Mouse (Mus musculus) forebrain, embryonic 10.5 days (tissue): ENCODE measurements around the gene Hdac4. TPM values are rescaled to one million over a fixed set of nuclear protein-coding genes. Genes with fewer than 3 reads are reported as not detected.

Source experiments
- DNase-seq: peaks from one replicate; pipeline ENCODE4 v3.0.0-alpha.2; 2017; ENCODE audit warnings: low spot score; ENCODE audit errors: extremely low spot score
- H3K27ac ChIP-seq: fragments of 300-500 bp; sonication (generic); 2 replicates; pipeline ENCODE4 v1.5.1; 2016; ENCODE audit warnings: mild to moderate bottlenecking
- H3K27me3 ChIP-seq: fragments of 300-500 bp; sonication (generic); 2 replicates; pipeline ENCODE4 v1.6.1; 2016; ENCODE audit warnings: mild to moderate bottlenecking; ENCODE audit not compliant: poor library complexity, severe bottlenecking
- H3K36me3 ChIP-seq: fragments of 300-500 bp; sonication (generic); replicated peaks from 2 replicates; pipeline ENCODE4 v1.6.1; 2016; ENCODE audit warnings: mild to moderate bottlenecking, moderate library complexity
- H3K4me1 ChIP-seq: fragments of 300-500 bp; sonication (generic); 2 replicates; pipeline ENCODE4 v1.6.1; 2016
- H3K4me3 ChIP-seq: fragments of 300-500 bp; sonication (generic); 2 replicates; pipeline ENCODE4 v1.5.1; 2016; ENCODE audit warnings: mild to moderate bottlenecking, moderate library complexity
- H3K9me3 ChIP-seq: fragments of 300-500 bp; sonication (generic); 2 replicates; pipeline ENCODE4 v1.6.1; 2016; ENCODE audit warnings: mild to moderate bottlenecking, moderate library complexity
- WGBS: fragments of 180-500 bp; shearing (Covaris S2); methylation state at CpG from one replicate; pipeline ENCODE4 v1.1.7; 2016; 5-methylcytosine and 5-hydroxymethylcytosine counted together
- polyA plus RNA-seq: library from polyadenylated mRNA; unstranded; fragments of >200 nt; fragmentation: Nextera tagmentation; extraction: Ambion mirVana; gene quantifications from 2 replicates; pipeline ENCODE4 v1.2.1, GENCODE M21; 2016

Gene Hdac4
- polyA plus RNA-seq, 1 experiment from 2014 or later: 20.6 TPM

GRCm38 (mm10) chr1:92037039-92037438 is 158.5 kb downstream of the Hdac4 start:
- H3K9me3 ChIP-seq: no peaks in the 10 kb centered on the region; the same call in 1 of the 2 replicates
- H3K36me3 ChIP-seq: peaks cover 8% of the 10 kb centered on the region
- peaks cover 31% of the 10 kb centered on the region for H3K4me1 ChIP-seq
- no peaks in the 10 kb centered on the region for H3K27me3 ChIP-seq
- DNase-seq: no peak
- H3K27ac ChIP-seq: no peak overlapping the region
- 91% methylated on average over 7 of the region's 7 CpGs for WGBS
- no peak overlapping the region for H3K4me3 ChIP-seq

- no peak for DNase-seq
- Histone ChIP-seq H3K27me3 (no peaks in the 10 kb centered on the region), H3K4me3 (no peak overlapping the region), H3K27ac (peak overlapping the region; percentile 57), H3K9me3 (no peaks in the 10 kb centered on the region; the same call in 1 of the 2 replicates), H3K36me3 (peaks cover 8% of the 10 kb centered on the region), H3K4me1 (peaks cover 26% of the 10 kb centered on the region)
- 46% methylated on average over 6 of the region's 6 CpGs for WGBS
Measured at GRCm38 (mm10) chr1:92035770-92036169, 159.7 kb downstream of the Hdac4 start.

GRCm38 (mm10) chr1:92034247-92034646 is 161.3 kb downstream of the Hdac4 start:
- Histone ChIP-seq H3K4me3 (no peak overlapping the region), H3K27me3 (no peaks in the 10 kb centered on the region), H3K36me3 (peaks cover 17% of the 10 kb centered on the region), H3K27ac (no peak overlapping the region), H3K4me1 (peaks cover 26% of the 10 kb centered on the region), H3K9me3 (no peaks in the 10 kb centered on the region; the same call in 1 of the 2 replicates)
- WGBS: 86% methylated on average over 3 of the region's 3 CpGs
- DNase-seq: no peak

- Histone ChIP-seq H3K27me3 (no peaks in the 10 kb centered on the region), H3K4me1 (peaks cover 26% of the 10 kb centered on the region), H3K27ac (no peak overlapping the region), H3K9me3 (no peaks in the 10 kb centered on the region; the same call in 1 of the 2 replicates), H3K36me3 (peaks cover 25% of the 10 kb centered on the region), H3K4me3 (no peak overlapping the region)
- DNase-seq: no peak
- WGBS: 90% methylated on average over 7 of the region's 7 CpGs
Measured at GRCm38 (mm10) chr1:92033463-92033862, 162.0 kb downstream of the Hdac4 start.

DNA sequence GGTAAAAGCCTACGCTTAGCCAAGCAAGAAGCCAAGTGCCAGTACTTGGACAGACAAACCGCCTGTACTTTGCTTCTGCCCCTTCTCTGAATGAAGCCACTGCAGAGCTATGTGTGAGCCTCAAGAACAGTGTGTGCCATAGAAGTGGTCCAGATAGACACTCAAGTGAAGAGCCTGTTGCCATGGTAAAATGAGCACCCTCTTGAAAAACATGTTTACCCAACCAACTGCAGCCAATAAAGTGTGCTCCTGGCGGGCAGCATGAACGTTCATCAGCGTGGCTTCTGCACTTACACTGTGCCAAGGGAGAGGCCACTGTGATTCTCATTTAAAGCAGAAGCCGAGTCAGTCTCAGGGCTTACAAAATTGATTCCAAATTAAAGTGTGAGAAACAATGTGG is 165.0 kb downstream of the Hdac4 start:
- peaks cover 12% of the 10 kb centered on the region for H3K4me1 ChIP-seq
- no peak overlapping the region for H3K4me3 ChIP-seq
- no peak for DNase-seq
- H3K27ac ChIP-seq: no peak overlapping the region
- no peaks in the 10 kb centered on the region; the same call in 1 of the 2 replicates for H3K9me3 ChIP-seq
- WGBS: 93% methylated on average over 6 of the region's 6 CpGs
- H3K36me3 ChIP-seq: peaks cover 49% of the 10 kb centered on the region
- H3K27me3 ChIP-seq: no peaks in the 10 kb centered on the region

DNA sequence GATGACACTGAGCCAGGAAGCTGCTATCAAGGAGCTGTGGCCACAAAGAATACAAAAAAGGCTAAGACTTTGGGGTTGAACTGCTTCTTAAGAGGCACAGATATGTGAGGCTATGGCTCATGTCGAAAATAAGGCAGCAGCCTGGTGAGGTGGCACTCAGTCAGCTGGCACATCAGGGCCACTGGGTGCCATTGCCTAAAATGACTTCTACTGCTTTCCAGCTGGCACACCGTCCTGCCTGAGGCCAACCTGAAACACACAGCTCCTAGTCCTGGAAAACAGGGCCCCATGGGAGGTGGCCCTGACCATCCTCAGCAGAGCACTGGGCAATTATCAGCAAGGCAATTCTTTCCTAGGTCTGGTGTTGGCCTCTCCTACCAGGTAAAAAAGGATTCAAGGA is 167.3 kb downstream of the Hdac4 start:
- no peak overlapping the region for H3K4me3 ChIP-seq
- H3K27me3 ChIP-seq: no peaks in the 10 kb centered on the region
- H3K9me3 ChIP-seq: no peaks in the 10 kb centered on the region; the same call in 1 of the 2 replicates
- no peak overlapping the region for H3K27ac ChIP-seq
- no peaks in the 10 kb centered on the region for H3K4me1 ChIP-seq
- no peak for DNase-seq
- H3K36me3 ChIP-seq: peaks cover 42% of the 10 kb centered on the region
- WGBS: 84% methylated on average over 2 of the region's 2 CpGs

- H3K27me3 ChIP-seq: no peaks in the 10 kb centered on the region
- no peaks in the 10 kb centered on the region; the same call in 1 of the 2 replicates for H3K9me3 ChIP-seq
- no peak for DNase-seq
- no peak overlapping the region for H3K27ac ChIP-seq
- WGBS: 93% methylated on average over 3 of the region's 3 CpGs
- H3K36me3 ChIP-seq: peaks cover 42% of the 10 kb centered on the region
- H3K4me3 ChIP-seq: no peak overlapping the region
- H3K4me1 ChIP-seq: no peaks in the 10 kb centered on the region
Measured at GRCm38 (mm10) chr1:92026351-92026750, 169.1 kb downstream of the Hdac4 start.

- DNase-seq: no peak
- WGBS: 92% methylated on average over 3 of the region's 3 CpGs
- H3K36me3 ChIP-seq: peaks cover 29% of the 10 kb centered on the region
- no peak overlapping the region for H3K27ac ChIP-seq
- no peaks in the 10 kb centered on the region for H3K4me1 ChIP-seq
- no peak overlapping the region for H3K4me3 ChIP-seq
- H3K9me3 ChIP-seq: no peaks in the 10 kb centered on the region; the same call in 1 of the 2 replicates
- H3K27me3 ChIP-seq: no peaks in the 10 kb centered on the region
Measured at GRCm38 (mm10) chr1:92023906-92024305, 171.6 kb downstream of the Hdac4 start.

DNA sequence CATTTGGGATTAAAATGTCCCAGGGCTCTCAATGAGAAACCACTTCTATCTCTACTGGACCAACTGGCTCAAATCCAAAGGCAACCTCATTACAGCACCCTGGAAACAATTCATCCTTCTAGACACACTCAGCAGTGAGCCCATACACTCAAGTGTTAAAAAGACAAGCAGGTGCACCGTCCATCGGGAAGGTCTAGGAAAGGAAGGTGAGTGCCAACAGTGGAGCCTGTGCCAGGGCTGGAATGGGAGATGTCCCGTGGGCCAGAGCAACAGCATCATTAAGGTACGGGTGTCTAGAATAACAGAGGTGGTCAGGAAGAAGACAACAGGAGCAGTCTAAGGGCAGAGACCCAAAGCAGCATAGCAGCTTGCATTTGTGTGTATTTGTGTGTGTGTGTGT is 173.5 kb downstream of the Hdac4 start:
- 91% methylated on average over 4 of the region's 4 CpGs for WGBS
- no peaks in the 10 kb centered on the region; the same call in 1 of the 2 replicates for H3K9me3 ChIP-seq
- DNase-seq: no peak

GRCm38 (mm10) chr1:92015938-92016672 is 179.4 kb downstream of the Hdac4 start:
- Histone ChIP-seq H3K4me1 (0 out of 2 replicates have a peak, but pooled peaks cover 5% of the 10 kb centered on the region), H3K9me3 (no peaks in the 10 kb centered on the region), H3K27me3 (no peaks in the 10 kb centered on the region), H3K4me3 (no peak overlapping the region), H3K27ac (no peak overlapping the region), H3K36me3 (peaks cover 16% of the 10 kb centered on the region)
- no peak for DNase-seq
- WGBS: 81% methylated on average over 4 of the region's 4 CpGs

More for the DNA sequence above, 173.5 kb downstream of the Hdac4 start:
- Histone ChIP-seq H3K36me3 (peaks cover 12% of the 10 kb centered on the region), H3K4me3 (no peak overlapping the region), H3K27me3 (no peaks in the 10 kb centered on the region), H3K27ac (no peak overlapping the region), H3K4me1 (no peaks in the 10 kb centered on the region)

GRCm38 (mm10) chr1:92015252-92015651 is 180.2 kb downstream of the Hdac4 start:
- Histone ChIP-seq H3K36me3 (peaks cover 23% of the 10 kb centered on the region), H3K4me3 (no peak overlapping the region), H3K27me3 (no peaks in the 10 kb centered on the region), H3K9me3 (no peaks in the 10 kb centered on the region), H3K27ac (no peak overlapping the region), H3K4me1 (0 out of 2 replicates have a peak, but pooled peaks cover 5% of the 10 kb centered on the region)
- DNase-seq: no peak

- peaks cover 25% of the 10 kb centered on the region for H3K36me3 ChIP-seq
- H3K27ac ChIP-seq: no peak overlapping the region
- H3K9me3 ChIP-seq: no peaks in the 10 kb centered on the region
- H3K4me3 ChIP-seq: no peak overlapping the region
- 0 out of 2 replicates have a peak, but pooled peaks cover 5% of the 10 kb centered on the region for H3K4me1 ChIP-seq
- H3K27me3 ChIP-seq: no peaks in the 10 kb centered on the region
- DNase-seq: no peak
Measured at GRCm38 (mm10) chr1:92014496-92014895, 181.0 kb downstream of the Hdac4 start.

DNA sequence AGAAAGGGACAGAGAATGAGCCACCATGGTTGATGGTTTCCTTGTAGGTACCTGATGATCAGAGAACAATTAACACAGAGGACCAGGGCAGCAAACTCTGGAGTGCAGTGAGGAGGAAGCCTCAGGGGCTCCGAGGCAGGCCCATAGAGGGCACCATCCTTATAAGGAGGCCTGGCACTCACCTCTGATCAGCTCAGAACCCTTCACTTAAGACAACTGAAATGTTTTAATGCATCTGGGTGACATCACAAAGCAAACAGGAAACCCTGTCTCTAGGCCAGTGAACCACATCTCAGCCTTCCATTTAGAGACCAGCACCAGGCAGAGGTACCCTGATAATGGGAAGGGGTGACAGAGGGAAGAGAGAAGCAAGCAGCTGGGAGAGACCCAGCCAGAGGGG is 188.8 kb downstream of the Hdac4 start:
- peaks cover 16% of the 10 kb centered on the region for H3K4me1 ChIP-seq
- H3K36me3 ChIP-seq: peaks cover 19% of the 10 kb centered on the region
- no peak for DNase-seq
- H3K4me3 ChIP-seq: no peak overlapping the region
- no peak overlapping the region for H3K27ac ChIP-seq
- no peaks in the 10 kb centered on the region for H3K9me3 ChIP-seq
- 19% methylated on average over 1 of the region's 1 CpGs for WGBS
- no peaks in the 10 kb centered on the region for H3K27me3 ChIP-seq
